Mouse (Mus musculus) skeletal muscle tissue, postnatal 0 days (tissue): Measurements from ENCODE around the gene Mal. TPM values are rescaled to one million over a fixed set of nuclear protein-coding genes. Genes with fewer than 3 reads are reported as not detected.

Experiments used
- polyA plus RNA-seq: library from polyadenylated mRNA; unstranded; fragments of >200 nt; fragmentation: Nextera tagmentation; extraction: Ambion mirVana; gene quantifications from 2 replicates; pipeline ENCODE4 v1.2.1, GENCODE M21; 2015

The Mal gene
- 6.3 and 7.1 TPM in 2 replicates for polyA plus RNA-seq

GRCm38 (mm10) chr2:127656086-127656720 is at the start of gene Mal:
Mal (minus strand) TSS chr2:127656695.

DNA sequence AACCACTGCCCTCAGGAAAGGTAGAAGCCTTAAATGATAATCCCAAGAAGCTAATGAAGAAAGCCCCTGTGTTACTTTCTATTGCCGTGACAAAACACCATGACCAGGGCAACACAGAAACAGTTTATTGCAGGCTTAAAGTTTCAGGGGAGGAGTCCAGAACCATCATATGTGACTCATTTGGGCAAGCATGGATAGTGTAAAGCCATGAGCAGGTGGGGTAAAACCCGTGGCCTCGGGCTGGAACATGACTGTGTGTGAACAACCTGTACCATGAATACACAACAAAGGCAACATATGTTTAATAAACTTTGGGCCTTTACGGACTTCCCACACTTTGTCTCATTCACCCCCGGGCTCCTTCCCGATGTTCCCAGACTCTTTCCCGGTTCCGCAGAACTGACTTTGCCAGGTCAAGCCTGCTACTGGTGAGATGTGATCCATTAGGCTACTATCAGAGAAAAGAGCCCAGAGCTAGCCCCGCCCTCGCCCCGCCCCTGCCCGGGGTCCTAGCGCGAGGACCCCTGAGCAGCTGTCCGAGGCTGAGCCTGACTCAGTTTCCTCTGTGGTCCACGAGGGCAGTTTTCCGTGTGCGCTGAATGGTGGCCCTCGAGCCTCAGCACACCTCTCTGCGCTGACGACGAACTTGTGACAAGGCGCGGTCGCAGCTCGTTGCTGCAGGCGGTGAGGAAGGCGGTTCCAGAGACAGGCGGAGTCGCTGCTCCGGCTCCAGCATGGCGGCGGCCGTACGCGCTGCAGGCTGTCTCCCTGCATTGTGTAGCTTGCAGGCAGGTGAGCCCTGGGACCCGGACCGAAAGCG is 69.6 kb downstream of the Mal start, which contains the start of the genes Zfp661 and Mrps5:
Gene Zfp661, minus strand, starts transcription at position 401 of the 820 bp plus-strand sequence.
Gene Mrps5, plus strand, starts transcription at position 529 of the 820 bp plus-strand sequence.

Other genes with a start within 250 kb of the Mal start
- 0.17 and 0.19 TPM in 2 replicates for gene Gpat2, start 231.5 kb downstream of the Mal start, polyA plus RNA-seq
- 18.3 and 20.6 TPM in 2 replicates for gene Fahd2a, start 212.1 kb downstream of the Mal start, polyA plus RNA-seq
- 0.36 and 0.71 TPM in 2 replicates for gene Kcnip3, start 134.6 kb downstream of the Mal start, polyA plus RNA-seq
- gene Prom2, start 115.2 kb downstream of the Mal start, polyA plus RNA-seq = 0.48 TPM in 1 of 2 replicates, not detected in the other
- 1.7 and 1.8 TPM in 2 replicates for gene Zfp661, start 69.6 kb downstream of the Mal start, polyA plus RNA-seq
- gene Mrps5, start 69.5 kb downstream of the Mal start, polyA plus RNA-seq = 136 and 141 TPM in 2 replicates
- 6.4 and 9.5 TPM in 2 replicates for gene Mall, start 73.2 kb upstream of the Mal start, polyA plus RNA-seq
- gene Nphp1, start 132.2 kb upstream of the Mal start, polyA plus RNA-seq = 16.1 and 18.2 TPM in 2 replicates
- gene Mtln, start 135.8 kb upstream of the Mal start, polyA plus RNA-seq = 81.6 and 82.9 TPM in 2 replicates
- gene Bub1, start 175.2 kb upstream of the Mal start, polyA plus RNA-seq = 5.8 and 6.4 TPM in 2 replicates
- 0.35 and 0.59 TPM in 2 replicates for gene Acoxl, start 182.2 kb upstream of the Mal start, polyA plus RNA-seq